Mouse (Mus musculus) urinary bladder, postnatal 14 days (tissue): ENCODE data around the gene Olfr651.
"Not testable (repeated sequence)": the region's sequence is repeated elsewhere in the genome, so short reads cannot be mapped to it uniquely, and the experiment has no call there.

Experiments used
- DNase-seq: peaks from one replicate; pipeline ENCODE4 v3.0.0; 2021; ENCODE audit warnings: low spot score

Olfr651 gene

DNA sequence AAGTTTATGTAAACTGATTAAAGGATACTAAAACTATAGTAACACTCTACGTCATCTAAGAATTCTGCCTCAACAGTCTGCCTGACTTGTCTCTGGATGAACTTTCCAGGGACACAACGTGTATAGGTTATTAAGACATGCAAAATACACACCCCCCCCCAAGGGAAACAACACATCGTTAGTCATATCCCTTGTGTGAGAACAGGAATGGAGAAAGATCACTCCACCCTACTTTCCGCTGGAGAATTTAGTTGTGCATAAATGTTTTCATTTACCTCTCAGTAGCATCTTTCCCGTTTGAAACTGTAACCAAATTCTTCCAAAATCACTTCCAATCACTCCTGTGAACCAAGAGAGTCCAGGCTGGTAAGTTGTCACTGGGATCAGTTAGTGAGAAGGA is at the start of gene Olfr651:
Gene Olfr651, plus strand, starts transcription at position 301 of the 400 bp plus-strand sequence.
- no peak for DNase-seq

DNA sequence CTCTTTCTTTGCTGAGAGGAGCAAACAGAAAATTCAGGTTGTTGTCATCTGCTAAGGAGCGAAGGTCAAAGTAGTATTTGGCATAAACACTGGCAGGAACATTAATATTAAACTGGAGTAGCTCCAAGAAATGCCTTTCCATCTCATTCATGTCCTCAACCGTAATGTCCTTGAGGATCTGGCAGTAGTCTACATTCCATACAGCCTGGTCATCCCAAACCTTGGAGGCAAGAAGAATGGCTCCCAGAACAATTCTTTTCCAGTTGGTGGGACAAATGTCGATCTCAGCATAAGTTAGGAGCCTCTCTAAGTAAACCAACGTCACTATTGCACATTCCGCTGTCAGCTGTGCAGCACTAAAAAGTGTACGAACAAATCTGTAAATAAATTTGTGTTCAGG is 48.7 kb upstream of the Olfr651 start:
- not testable (repeated sequence) for DNase-seq

DNA sequence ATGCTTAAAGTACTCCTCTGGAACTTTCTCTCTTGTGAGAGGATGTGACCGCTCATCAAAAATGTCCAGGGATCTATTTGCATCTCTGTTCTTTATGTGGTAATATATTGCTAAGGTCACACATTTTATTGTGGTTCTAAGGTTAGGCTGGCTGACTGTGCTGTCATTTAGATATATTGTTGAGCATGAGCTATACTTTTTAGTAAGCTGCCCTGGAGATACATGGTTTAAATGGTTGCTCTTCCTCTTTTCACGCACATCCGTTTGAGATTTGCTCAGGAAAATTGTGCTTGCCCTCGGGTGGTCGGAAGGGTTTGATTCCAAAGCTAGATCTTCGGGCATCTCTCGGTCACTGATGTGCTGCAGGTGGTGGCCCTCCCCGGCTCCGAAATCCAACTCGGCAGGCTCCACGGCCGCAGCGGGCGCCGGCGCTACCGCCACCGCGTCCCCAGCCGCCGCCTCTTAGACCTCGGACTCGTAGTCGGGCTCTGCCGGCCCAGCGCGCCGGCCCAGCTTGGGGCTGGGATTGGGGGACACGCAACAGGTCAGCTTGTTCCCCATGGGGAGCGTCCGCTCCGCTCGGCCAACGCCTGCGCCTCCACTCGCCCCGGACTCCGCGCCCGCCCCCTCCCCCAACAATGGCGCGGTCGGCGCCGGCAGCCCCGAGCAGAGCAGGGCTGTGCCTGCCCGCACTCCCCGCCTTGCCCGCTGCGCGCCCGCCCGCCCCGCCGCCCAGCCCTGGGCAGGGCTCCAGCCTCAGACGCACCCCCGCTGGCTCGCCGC is 48.2 kb upstream of the Olfr651 start:
- peak; percentile 16 for DNase-seq

DNA sequence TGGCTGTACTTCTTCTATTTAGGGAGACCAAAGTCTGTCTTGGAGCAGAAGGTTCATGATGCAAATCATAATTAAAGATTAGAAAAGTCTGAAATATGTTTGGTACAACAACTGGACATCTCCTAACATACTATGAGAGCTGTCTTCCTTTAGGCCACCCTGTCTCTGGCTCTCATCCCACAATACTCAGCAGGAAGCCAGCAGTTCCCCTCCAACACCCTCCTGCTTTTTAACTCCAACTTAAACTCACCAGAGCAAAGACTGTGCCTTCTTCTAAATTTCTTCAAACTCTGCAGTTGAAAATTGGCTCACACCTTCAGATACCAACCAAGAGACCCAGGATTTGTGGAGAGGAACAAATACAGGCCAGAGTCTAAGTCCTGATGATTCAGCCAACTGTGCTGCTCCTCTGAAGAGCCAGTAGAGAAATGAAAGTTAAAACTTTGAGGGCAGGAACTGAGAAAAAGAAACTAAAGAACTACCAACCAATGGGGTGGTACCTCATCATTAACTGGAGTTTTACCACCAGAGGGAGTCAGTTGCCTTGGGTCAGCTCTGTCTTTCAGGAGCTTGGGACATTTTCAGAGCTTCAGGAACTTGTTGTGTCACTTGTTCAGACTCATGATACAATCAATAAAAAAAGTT is 42.4 kb upstream of the Olfr651 start, which contains the start of gene Trim30d:
Gene Trim30d, minus strand, starts transcription at position 429 of the 645 bp plus-strand sequence.
- not testable (repeated sequence) for DNase-seq

DNA sequence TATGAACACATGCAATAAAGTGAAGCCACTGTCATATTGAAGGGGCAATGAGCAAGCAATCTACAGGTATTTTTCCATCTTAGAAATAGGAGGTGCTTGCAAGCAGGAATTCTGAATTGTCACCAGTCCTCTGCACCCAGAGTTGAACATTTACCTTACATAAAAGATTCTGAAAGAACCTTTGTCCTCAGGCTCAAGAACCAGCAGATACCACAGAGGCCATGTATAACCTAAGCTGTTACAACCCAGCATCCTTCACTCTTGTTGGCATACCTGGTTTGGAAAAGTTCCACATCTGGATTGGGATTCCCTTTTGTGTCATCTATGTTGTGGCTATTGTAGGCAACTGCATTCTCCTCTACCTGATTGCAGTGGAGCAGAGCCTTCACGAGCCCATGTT is 2.8 kb downstream of the Olfr651 start:
- no peak for DNase-seq

DNA sequence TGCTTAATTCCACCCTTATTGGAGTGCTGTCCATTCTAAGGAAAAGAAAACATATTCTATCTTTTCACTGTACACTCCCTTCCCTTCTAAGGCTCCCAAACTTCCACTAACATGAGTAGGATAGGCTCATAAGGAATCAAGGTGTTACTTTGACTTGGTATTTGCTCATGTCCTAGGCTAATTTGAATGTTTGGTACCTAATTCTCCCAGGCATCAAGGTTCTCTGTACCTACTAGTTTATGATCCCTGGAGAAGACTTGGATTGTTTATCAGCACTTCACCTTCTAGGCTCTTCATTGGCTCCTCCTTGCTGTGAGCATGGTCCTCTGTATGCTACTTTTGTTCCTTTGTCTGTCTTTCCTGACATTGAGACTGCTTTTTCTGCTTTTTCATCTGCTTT is 10.7 kb downstream of the Olfr651 start, which contains the start of gene Olfr652:
Gene Olfr652, plus strand, starts transcription at position 301 of the 400 bp plus-strand sequence.
- DNase-seq = no peak

DNA sequence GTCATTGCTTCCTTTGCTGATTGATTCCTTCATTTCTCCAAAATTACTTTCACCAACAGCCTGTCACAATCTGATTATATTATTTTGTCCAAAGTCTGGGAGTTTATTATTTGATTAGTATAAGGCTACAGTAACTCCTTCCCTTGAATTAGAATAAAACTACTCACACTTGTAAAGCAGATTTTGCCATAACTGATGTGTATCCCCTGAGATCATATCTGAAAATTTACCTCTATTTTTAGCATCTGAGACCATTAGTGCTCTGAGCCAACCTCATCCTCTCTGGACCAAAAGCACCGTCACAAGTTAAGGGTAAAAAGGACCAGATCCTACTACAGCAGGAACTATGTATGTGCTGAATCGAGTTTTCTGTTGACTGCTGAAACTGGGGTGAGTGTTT is 27.1 kb downstream of the Olfr651 start, which contains the start of gene Olfr653:
Gene Olfr653, plus strand, starts transcription at position 301 of the 400 bp plus-strand sequence.
- DNase-seq = no peak

DNA sequence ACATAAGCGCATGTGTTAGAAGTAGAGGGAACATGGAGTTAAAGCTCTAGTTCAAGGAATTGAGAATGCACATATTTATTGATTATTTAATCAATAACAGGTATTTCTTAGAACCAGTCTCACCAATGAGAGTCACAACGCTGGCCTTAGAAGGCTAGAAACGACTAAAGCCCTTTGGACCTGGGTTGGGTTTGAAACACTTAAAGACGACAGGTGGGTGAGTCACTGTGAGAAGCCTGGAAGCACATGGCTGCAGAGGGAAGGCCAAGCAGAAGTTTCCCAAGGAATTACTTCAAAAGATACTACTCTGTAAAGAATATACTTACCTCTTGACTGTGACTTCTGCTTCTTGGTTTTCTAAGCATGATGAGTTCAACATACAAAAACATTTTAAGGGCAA is 30.9 kb downstream of the Olfr651 start:
- DNase-seq = no peak

DNA sequence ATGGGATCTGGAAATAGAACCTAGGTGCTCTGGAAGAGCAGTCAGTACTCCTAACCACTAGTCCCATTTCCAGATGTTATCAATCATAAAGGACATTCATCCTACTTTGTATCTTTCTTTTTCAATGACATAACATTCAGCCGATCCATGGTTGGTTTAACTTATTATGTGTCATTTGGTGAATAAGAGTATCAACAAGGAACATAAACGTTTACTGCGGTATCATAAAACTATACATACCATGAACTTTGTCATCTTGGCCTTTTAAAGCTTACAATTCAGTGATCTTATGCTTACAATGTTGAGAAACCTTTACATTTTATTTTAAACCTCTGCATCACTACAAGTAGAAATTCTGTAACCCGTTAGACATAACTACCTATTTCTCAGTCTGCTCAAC is 31.5 kb downstream of the Olfr651 start:
- DNase-seq = no peak

DNA sequence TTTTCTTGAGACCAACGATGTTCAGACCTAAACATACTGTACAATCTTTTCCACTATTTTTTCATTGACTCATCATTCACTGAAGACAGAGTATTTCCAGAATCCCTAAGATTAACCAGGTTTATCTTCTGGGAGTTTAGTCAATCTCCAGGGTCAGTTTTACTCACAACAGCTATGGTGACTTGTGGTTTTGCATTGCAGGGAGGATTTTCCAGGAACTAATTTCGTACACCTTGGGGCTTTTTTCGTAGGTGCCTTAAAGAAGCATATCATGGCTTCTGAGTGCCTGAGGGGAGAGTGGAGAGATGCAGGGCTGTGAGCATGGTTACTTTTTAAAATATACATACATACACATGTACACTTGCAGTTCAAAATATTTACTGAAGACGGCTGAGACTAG is 36.8 kb downstream of the Olfr651 start, which contains the start of gene Olfr654:
Gene Olfr654, plus strand, starts transcription at position 301 of the 400 bp plus-strand sequence.
- DNase-seq = no peak

DNA sequence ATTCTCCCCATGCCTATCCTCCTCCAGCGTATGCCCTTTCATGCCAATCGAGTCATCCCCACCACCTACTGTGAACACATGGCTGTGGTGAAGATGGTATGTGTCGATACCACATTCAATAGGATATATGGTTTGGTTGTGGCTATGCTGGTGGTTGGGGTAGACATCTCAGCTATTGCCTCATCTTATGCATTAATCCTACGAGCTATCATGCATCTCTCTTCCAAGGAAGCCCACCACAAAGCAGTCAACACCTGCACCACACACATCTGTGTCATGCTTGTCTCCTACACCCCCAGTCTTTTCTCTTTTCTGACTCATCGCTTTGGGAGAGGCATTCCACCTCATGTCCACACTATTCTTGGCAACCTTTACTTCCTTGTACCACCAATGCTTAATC is 38.3 kb downstream of the Olfr651 start:
- no peak for DNase-seq

DNA sequence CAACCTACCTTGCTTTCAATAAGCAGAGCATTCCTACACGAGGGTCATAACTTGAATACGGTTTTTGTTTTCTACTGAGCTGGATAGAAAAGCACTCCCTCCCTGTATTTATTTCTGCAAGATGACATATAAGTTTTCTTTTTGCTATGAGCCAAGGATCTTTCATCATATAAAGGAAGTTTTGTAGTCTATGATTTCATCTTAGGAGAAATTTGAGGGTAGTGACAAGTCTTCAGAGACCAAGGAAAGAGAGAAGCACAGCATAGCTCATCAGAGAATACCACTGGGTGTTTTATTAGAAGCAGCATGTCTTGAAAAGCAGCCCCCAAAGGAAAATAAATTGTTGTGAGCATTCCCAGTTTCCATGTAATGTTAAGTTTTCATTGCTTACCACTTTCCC is 51.7 kb downstream of the Olfr651 start, which contains the start of gene Olfr655:
Gene Olfr655, minus strand, starts transcription at position 101 of the 400 bp plus-strand sequence.
- DNase-seq = no peak

DNA sequence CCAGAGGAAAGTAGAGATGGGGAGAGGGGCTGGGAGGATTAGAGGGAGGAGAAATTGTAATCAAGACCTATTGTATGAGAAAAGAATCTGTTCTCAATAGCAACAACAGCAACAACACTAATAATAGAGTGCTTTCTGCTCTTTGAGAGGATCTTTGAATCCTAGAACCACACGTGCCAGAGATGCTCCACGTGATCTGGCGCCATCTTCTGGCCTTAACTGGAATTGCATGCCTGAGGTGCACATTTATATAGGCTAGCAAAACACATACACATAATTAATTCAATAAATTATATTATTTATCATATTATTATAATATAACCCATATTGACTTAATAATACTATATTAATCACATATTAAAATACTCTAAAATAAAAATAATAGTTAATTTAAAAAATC is 53.2 kb downstream of the Olfr651 start:
- DNase-seq = peak; percentile 12
